ENCODE assay signal across 23 mouse cellular contexts in genomic region chr17:43141740-43142139, GRCm38 (mm10).
"Had no signal": no experiment of that assay in that cellular context is flagged by ENCODE, and none has a peak within 500 bp of the region (broad histone marks: within the 10 kb centered on the region; RNA-seq: fewer than 3 reads in every experiment).

No protein-coding gene starts in this region.

- H3K4me2 ChIP-seq: forebrain, embryonic 15.5 days; heart, embryonic 11.5 days; hindbrain, embryonic 13.5 days; hindbrain, embryonic 15.5 days; kidney, embryonic 15.5 days; limb, embryonic 13.5 days; limb, embryonic 15.5 days; liver, embryonic 12.5 days had no signal

- H3K36me3 ChIP-seq: forebrain, embryonic 15.5 days; hindbrain, embryonic 13.5 days; hindbrain, embryonic 15.5 days; kidney, embryonic 15.5 days; limb, embryonic 13.5 days; limb, embryonic 15.5 days; liver, embryonic 12.5 days had no signal

- H3K4me3 ChIP-seq: forebrain, embryonic 15.5 days; hindbrain, embryonic 13.5 days; hindbrain, embryonic 15.5 days; kidney, embryonic 15.5 days; limb, embryonic 13.5 days; limb, embryonic 15.5 days; liver, embryonic 12.5 days had no signal

- H3K4me1 ChIP-seq: forebrain, embryonic 15.5 days; hindbrain, embryonic 13.5 days; kidney, embryonic 15.5 days; limb, embryonic 15.5 days had no signal

- ATAC-seq: forebrain, embryonic 15.5 days; forebrain, postnatal 0 days; hindbrain, postnatal 0 days; intestine, embryonic 16.5 days; liver, embryonic 12.5 days had no signal

- H3K27ac ChIP-seq: forebrain, embryonic 15.5 days; hindbrain, embryonic 13.5 days; hindbrain, embryonic 15.5 days; hindbrain, postnatal 0 days; kidney, embryonic 15.5 days; kidney, postnatal 0 days; limb, embryonic 13.5 days; limb, embryonic 15.5 days; liver, embryonic 12.5 days; liver, embryonic 14.5 days had no signal

- DNase-seq: forebrain, postnatal 0 days; gastrocnemius, postnatal 25 days; heart, postnatal 14 days; kidney, adult 11 months; kidney, adult 2 months; kidney, adult 9 months; kidney, postnatal 14 days; kidney, postnatal 36 days; layer of hippocampus, adult 9-11 months; layer of hippocampus, postnatal 36 days; left cerebral cortex, postnatal 4 days had no signal

- H3K9ac ChIP-seq: forebrain, embryonic 15.5 days; forebrain, postnatal 0 days; hindbrain, embryonic 13.5 days; hindbrain, embryonic 15.5 days; kidney, embryonic 15.5 days; limb, embryonic 13.5 days; limb, embryonic 15.5 days; liver, embryonic 12.5 days; liver, embryonic 14.5 days had no signal

- H3K27me3 ChIP-seq: forebrain, embryonic 15.5 days; hindbrain, embryonic 13.5 days; hindbrain, embryonic 15.5 days; kidney, embryonic 15.5 days; limb, embryonic 13.5 days; limb, embryonic 15.5 days; liver, embryonic 12.5 days had no signal

- H3K9me3 ChIP-seq: forebrain, embryonic 15.5 days; hindbrain, embryonic 13.5 days; hindbrain, embryonic 15.5 days; kidney, embryonic 15.5 days; limb, embryonic 13.5 days; limb, embryonic 15.5 days; liver, embryonic 12.5 days had no signal
